Mouse (Mus musculus) kidney, postnatal 0 days (tissue): Measurements from ENCODE around the gene Trim54. TPM values are rescaled to one million over a fixed set of nuclear protein-coding genes. Genes with fewer than 3 reads are reported as not detected.
A peak's percentile ranks its signal among the peaks of the same experiment; 100 is the strongest.

Experiments used
- ATAC-seq: fragments of 200-750 bp; cut with Nextera tagmentation; replicated peaks from 2 replicates; pipeline ENCODE4 v1.8.0; 2017; ENCODE audit warnings: low read depth, moderate number of reproducible peaks, moderate TSS enrichment, moderate library complexity; ENCODE audit not compliant: low FRiP score
- DNase-seq: peaks from one replicate; pipeline ENCODE4 v3.0.0-alpha.2; 2016; ENCODE audit warnings: low spot score
- H3K27ac ChIP-seq: fragments of 300-500 bp; sonication (generic); 2 replicates; pipeline ENCODE4 v1.5.1; 2014; ENCODE audit warnings: mild to moderate bottlenecking
- H3K27me3 ChIP-seq: fragments of 300-500 bp; sonication (generic); 2 replicates; pipeline ENCODE4 v1.6.1; 2014; ENCODE audit warnings: low read length, mixed read lengths; ENCODE audit not compliant: insufficient read depth
- H3K36me3 ChIP-seq: fragments of 300-500 bp; sonication (generic); 2 replicates; pipeline ENCODE4 v1.6.1; 2014; ENCODE audit warnings: low read length, mixed read lengths; ENCODE audit not compliant: insufficient read depth
- H3K4me1 ChIP-seq: fragments of 300-500 bp; sonication (generic); replicated peaks from 2 replicates; pipeline ENCODE4 v1.6.1; 2014; ENCODE audit warnings: antibody characterized with exemption, low read length, mixed read lengths; ENCODE audit not compliant: insufficient read depth
- H3K4me2 ChIP-seq: fragments of 300-500 bp; sonication (generic); 2 replicates; pipeline ENCODE4 v1.6.1; 2014; ENCODE audit warnings: mild to moderate bottlenecking, low read length, moderate library complexity, mixed read lengths
- H3K4me3 ChIP-seq: fragments of 300-500 bp; sonication (generic); replicated peaks from 2 replicates; pipeline ENCODE4 v1.5.1; 2014; ENCODE audit warnings: low read depth, low read length
- H3K9ac ChIP-seq: fragments of 300-500 bp; sonication (generic); 2 replicates; pipeline ENCODE4 v1.6.1; 2014; ENCODE audit warnings: low read depth, low read length
- H3K9me3 ChIP-seq: fragments of 300-500 bp; sonication (generic); replicated peaks from 2 replicates; pipeline ENCODE4 v1.6.1; 2016; ENCODE audit warnings: low read length, inconsistent platforms, mixed read lengths
- CTCF ChIP-seq: IDR thresholded peaks from 2 replicates; pipeline ENCODE4 v1.5.1; 2016; ENCODE audit warnings: antibody characterized with exemption, low read depth, mild to moderate bottlenecking, moderate library complexity
- WGBS: fragments of 180-500 bp; shearing (Covaris S2); extraction: QIAGEN DNeasy Blood & Tissue Kit; methylation state at CpG from one replicate; pipeline ENCODE4 v1.1.7; 2014; 5-methylcytosine and 5-hydroxymethylcytosine counted together
- polyA plus RNA-seq: library from polyadenylated mRNA; unstranded; fragments of >200 nt; fragmentation: Nextera tagmentation; extraction: Ambion mirVana; gene quantifications from 2 replicates; pipeline ENCODE4 v1.2.1, GENCODE M21; 2015

Trim54 gene
- polyA plus RNA-seq = not detected in 2 replicates

- TF ChIP-seq CTCF = no peak
- ATAC-seq (no peak), DNase-seq (no peak)
- WGBS = 23% methylated on average over 3 of the region's 3 CpGs
- no peak within 1 kb of the TSS for H3K4me2 ChIP-seq
- H3K27ac ChIP-seq = no peak within 1 kb of the TSS
- H3K9ac ChIP-seq = no peak within 1 kb of the TSS
- H3K9me3 ChIP-seq = no peaks in the 10 kb centered on the region
- no peaks in the 10 kb centered on the region for H3K36me3 ChIP-seq
- no peaks in the 10 kb centered on the region for H3K4me1 ChIP-seq
- no peaks in the 10 kb centered on the region for H3K27me3 ChIP-seq
- H3K4me3 ChIP-seq = no peak within 1 kb of the TSS
Observed at GRCm38 (mm10) chr5:31116354-31116753, at the start of gene Trim54. Gene Trim54 (plus strand): TSS chr5:31116712.

- H3K9ac ChIP-seq = no peak overlapping the region
- no peaks in the 10 kb centered on the region for H3K9me3 ChIP-seq
- 97% methylated on average over 3 of the region's 3 CpGs for WGBS
- no peaks in the 10 kb centered on the region for H3K27me3 ChIP-seq
- DNase-seq (no peak), ATAC-seq (no peak)
- no peak for TF ChIP-seq CTCF
- peaks cover 72% of the 10 kb centered on the region for H3K36me3 ChIP-seq
- no peaks in the 10 kb centered on the region for H3K4me1 ChIP-seq
- no peak overlapping the region for H3K4me2 ChIP-seq
- no peak overlapping the region for H3K27ac ChIP-seq
- no peak overlapping the region for H3K4me3 ChIP-seq
Observed at GRCm38 (mm10) chr5:31069810-31070209, 46.7 kb upstream of the Trim54 start.

GRCm38 (mm10) chr5:31071059-31071458, 45.5 kb upstream of the Trim54 start:
- no peak overlapping the region for H3K4me2 ChIP-seq
- H3K27ac ChIP-seq = no peak overlapping the region
- no peak overlapping the region for H3K4me3 ChIP-seq
- no peaks in the 10 kb centered on the region for H3K4me1 ChIP-seq
- ATAC-seq (no peak), DNase-seq (no peak)
- peaks cover 69% of the 10 kb centered on the region for H3K36me3 ChIP-seq
- H3K9ac ChIP-seq = no peak overlapping the region
- WGBS = 76% methylated on average over 2 of the region's 2 CpGs
- H3K27me3 ChIP-seq = no peaks in the 10 kb centered on the region
- no peaks in the 10 kb centered on the region for H3K9me3 ChIP-seq
- TF ChIP-seq CTCF = no peak

- H3K4me2 ChIP-seq = no peak overlapping the region
- WGBS = 97% methylated on average over 11 of the region's 11 CpGs
- no peaks in the 10 kb centered on the region for H3K9me3 ChIP-seq
- no peak overlapping the region for H3K4me3 ChIP-seq
- DNase-seq = no peak
- no peak overlapping the region for H3K27ac ChIP-seq
- H3K9ac ChIP-seq = no peak overlapping the region
- ATAC-seq = no peak
- peaks cover 65% of the 10 kb centered on the region for H3K36me3 ChIP-seq
- H3K4me1 ChIP-seq = no peaks in the 10 kb centered on the region
- no peak for TF ChIP-seq CTCF
- H3K27me3 ChIP-seq = no peaks in the 10 kb centered on the region
Observed at GRCm38 (mm10) chr5:31071821-31072220, 44.7 kb upstream of the Trim54 start.

- WGBS = 92% methylated on average over 12 of the region's 12 CpGs
- Histone ChIP-seq H3K4me2 (no peak overlapping the region), H3K4me3 (no peak overlapping the region), H3K36me3 (peaks cover 63% of the 10 kb centered on the region), H3K27me3 (no peaks in the 10 kb centered on the region), H3K9ac (no peak overlapping the region), H3K27ac (no peak overlapping the region), H3K9me3 (no peaks in the 10 kb centered on the region), H3K4me1 (no peaks in the 10 kb centered on the region)
- no peak for DNase-seq
- ATAC-seq = no peak
- no peak for TF ChIP-seq CTCF
Observed at GRCm38 (mm10) chr5:31073176-31073575, 43.3 kb upstream of the Trim54 start.

GRCm38 (mm10) chr5:31076346-31076745, 40.2 kb upstream of the Trim54 start:
- WGBS = 76% methylated on average over 13 of the region's 13 CpGs
- Histone ChIP-seq H3K36me3 (peaks cover 46% of the 10 kb centered on the region), H3K4me2 (no peak overlapping the region), H3K27ac (no peak overlapping the region), H3K4me1 (no peaks in the 10 kb centered on the region), H3K27me3 (no peaks in the 10 kb centered on the region), H3K4me3 (no peak overlapping the region), H3K9me3 (no peaks in the 10 kb centered on the region), H3K9ac (no peak overlapping the region)
- ATAC-seq (0 out of 2 replicates have a peak, but pooled peaks have one; percentile 18), DNase-seq (no peak)
- 0 out of 2 replicates have a peak, but pooled peaks have one; percentile 9 for TF ChIP-seq CTCF
